Mouse (Mus musculus): ENCODE measurements around the gene Atg7. TPM values are rescaled to one million over a fixed set of nuclear protein-coding genes. Genes with fewer than 3 reads are reported as not detected.

Gene Atg7
- polyA plus RNA-seq, 1 experiment: 25.3 TPM

GRCm38 (mm10) chr6:114804866-114805265, 162.0 kb downstream of the Atg7 start:
- Histone ChIP-seq H3K27ac (ENCODE audit: insufficient read depth, low read length) (no peak overlapping the region), H3K4me3 (ENCODE audit: insufficient read depth, low read length) (no peak overlapping the region), H3K4me1 (ENCODE audit: control insufficient read depth, insufficient read depth, low read length) (no peaks in the 10 kb centered on the region)
- TF ChIP-seq CTCF (IDR thresholded peaks at IDR 0.05; ENCODE audit: extremely low read depth, insufficient read depth, low read length): no peak
- no peak for TF ChIP-seq POLR2A (IDR thresholded peaks at IDR 0.05; ENCODE audit: extremely low read depth, insufficient read depth, low read length)

GRCm38 (mm10) chr6:114805927-114806326, 163.0 kb downstream of the Atg7 start:
- TF ChIP-seq POLR2A (IDR thresholded peaks at IDR 0.05; ENCODE audit: extremely low read depth, insufficient read depth, low read length) (no peak), CTCF (IDR thresholded peaks at IDR 0.05; ENCODE audit: extremely low read depth, insufficient read depth, low read length) (no peak)
- Histone ChIP-seq H3K4me3 (ENCODE audit: insufficient read depth, low read length) (no peak overlapping the region), H3K27ac (ENCODE audit: insufficient read depth, low read length) (no peak overlapping the region), H3K4me1 (ENCODE audit: control insufficient read depth, insufficient read depth, low read length) (no peaks in the 10 kb centered on the region)

GRCm38 (mm10) chr6:114807474-114807873, 164.6 kb downstream of the Atg7 start:
- no peaks in the 10 kb centered on the region for H3K4me1 ChIP-seq (ENCODE audit: control insufficient read depth, insufficient read depth, low read length)
- no peak overlapping the region for H3K27ac ChIP-seq (ENCODE audit: insufficient read depth, low read length)
- H3K4me3 ChIP-seq (ENCODE audit: insufficient read depth, low read length): no peak overlapping the region
- TF ChIP-seq CTCF (IDR thresholded peaks at IDR 0.05; ENCODE audit: extremely low read depth, insufficient read depth, low read length) (no peak), POLR2A (IDR thresholded peaks at IDR 0.05; ENCODE audit: extremely low read depth, insufficient read depth, low read length) (no peak)

DNA sequence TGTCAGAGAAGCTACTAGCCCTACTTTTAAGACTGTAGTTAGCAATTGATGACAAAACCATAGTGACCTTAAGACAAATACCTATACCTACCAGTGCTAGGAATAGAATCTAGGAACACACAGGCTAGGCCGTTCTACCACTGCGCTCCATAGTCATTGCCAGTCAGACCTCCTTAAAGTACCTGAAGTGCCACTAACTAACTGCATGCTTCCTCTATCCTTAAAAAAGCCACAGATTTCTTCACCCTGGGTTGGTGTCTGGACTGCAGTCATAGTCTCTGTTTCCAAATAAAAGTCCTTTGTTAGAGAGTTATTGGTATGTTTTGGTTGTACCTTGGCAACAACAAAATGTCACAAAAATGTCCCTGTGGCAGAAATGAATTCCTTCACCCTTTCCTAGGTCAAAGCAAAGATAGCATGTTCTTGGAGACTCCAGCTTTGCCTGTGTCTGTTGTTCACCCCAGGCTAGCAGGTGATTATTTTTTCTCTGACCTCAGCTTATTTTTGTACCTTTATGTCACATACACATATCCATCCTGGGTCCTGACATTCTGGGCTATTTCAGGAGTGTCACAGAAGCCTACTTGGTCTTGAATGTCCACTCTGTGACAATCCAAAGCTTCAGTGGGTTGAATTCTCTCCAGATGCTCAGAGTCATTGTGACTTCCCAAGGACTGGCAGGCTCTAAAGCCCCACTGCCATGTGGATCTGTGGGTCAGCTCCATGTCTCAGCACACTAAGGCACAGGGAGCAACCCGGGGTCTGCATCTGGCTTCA, 165.9 kb downstream of the Atg7 start:
- Histone ChIP-seq H3K4me1 (ENCODE audit: control insufficient read depth, insufficient read depth, low read length) (no peaks in the 10 kb centered on the region), H3K4me3 (ENCODE audit: insufficient read depth, low read length) (no peak overlapping the region), H3K27ac (ENCODE audit: insufficient read depth, low read length) (no peak overlapping the region)
- TF ChIP-seq CTCF (IDR thresholded peaks at IDR 0.05; ENCODE audit: extremely low read depth, insufficient read depth, low read length): no peak
- no peak for TF ChIP-seq POLR2A (IDR thresholded peaks at IDR 0.05; ENCODE audit: extremely low read depth, insufficient read depth, low read length)

DNA sequence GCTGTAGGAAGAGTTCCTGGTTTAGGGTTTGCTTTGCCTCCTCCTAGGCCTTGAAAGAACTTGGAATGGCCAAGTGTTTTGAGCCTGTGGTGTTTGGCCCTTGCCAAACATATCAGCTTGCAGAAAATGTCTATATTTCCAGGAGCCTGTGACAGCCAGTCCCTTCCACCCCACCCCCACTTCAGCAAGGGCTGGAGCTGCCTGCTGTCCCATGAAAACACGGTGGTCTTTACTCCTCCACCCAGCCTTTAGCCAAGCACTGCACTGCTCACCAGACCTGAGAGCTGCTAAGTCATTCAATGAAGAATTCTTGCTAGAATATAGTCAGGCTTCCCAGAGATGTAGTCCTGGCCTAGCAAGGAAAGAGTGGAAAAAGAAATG, 166.5 kb downstream of the Atg7 start:
- H3K27ac ChIP-seq (ENCODE audit: insufficient read depth, low read length): no peak overlapping the region
- no peaks in the 10 kb centered on the region for H3K4me1 ChIP-seq (ENCODE audit: control insufficient read depth, insufficient read depth, low read length)
- TF ChIP-seq CTCF (IDR thresholded peaks at IDR 0.05; ENCODE audit: extremely low read depth, insufficient read depth, low read length): no peak
- no peak for TF ChIP-seq POLR2A (IDR thresholded peaks at IDR 0.05; ENCODE audit: extremely low read depth, insufficient read depth, low read length)
- no peak overlapping the region for H3K4me3 ChIP-seq (ENCODE audit: insufficient read depth, low read length)

DNA sequence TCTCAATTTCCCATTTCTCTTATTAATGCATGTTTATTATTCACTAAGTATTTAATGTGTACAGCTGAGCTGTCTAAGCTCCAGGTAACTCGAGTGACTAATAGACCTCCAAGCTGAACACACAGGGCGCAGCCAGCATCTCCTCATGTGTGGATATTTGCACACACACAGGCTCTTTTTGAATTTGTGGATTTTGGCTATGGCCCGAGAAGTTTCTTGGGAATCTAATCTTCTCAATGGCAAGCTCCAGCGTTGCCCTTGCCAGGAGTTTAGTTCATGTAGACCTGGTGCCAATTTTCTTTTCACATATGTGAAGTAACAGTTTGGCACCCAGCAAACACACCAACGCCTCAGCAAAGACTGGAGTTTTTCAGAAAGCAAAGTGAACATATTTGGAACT, 169.4 kb downstream of the Atg7 start:
- no peak overlapping the region for H3K4me3 ChIP-seq (ENCODE audit: insufficient read depth, low read length)
- H3K4me1 ChIP-seq (ENCODE audit: control insufficient read depth, insufficient read depth, low read length): no peaks in the 10 kb centered on the region
- TF ChIP-seq POLR2A (IDR thresholded peaks at IDR 0.05; ENCODE audit: extremely low read depth, insufficient read depth, low read length) (no peak), CTCF (IDR thresholded peaks at IDR 0.05; ENCODE audit: extremely low read depth, insufficient read depth, low read length) (no peak)
- no peak overlapping the region for H3K27ac ChIP-seq (ENCODE audit: insufficient read depth, low read length)

- H3K4me3 ChIP-seq (ENCODE audit: insufficient read depth, low read length): no peak overlapping the region
- no peak for TF ChIP-seq CTCF (IDR thresholded peaks at IDR 0.05; ENCODE audit: extremely low read depth, insufficient read depth, low read length)
- no peak for TF ChIP-seq POLR2A (IDR thresholded peaks at IDR 0.05; ENCODE audit: extremely low read depth, insufficient read depth, low read length)
- no peak overlapping the region for H3K27ac ChIP-seq (ENCODE audit: insufficient read depth, low read length)
- no peaks in the 10 kb centered on the region for H3K4me1 ChIP-seq (ENCODE audit: control insufficient read depth, insufficient read depth, low read length)
Measured at GRCm38 (mm10) chr6:114812779-114813178, 169.9 kb downstream of the Atg7 start.

- Histone ChIP-seq H3K27ac (ENCODE audit: insufficient read depth, low read length) (no peak overlapping the region), H3K4me1 (ENCODE audit: control insufficient read depth, insufficient read depth, low read length) (no peaks in the 10 kb centered on the region), H3K4me3 (ENCODE audit: insufficient read depth, low read length) (no peak overlapping the region)
- TF ChIP-seq CTCF (IDR thresholded peaks at IDR 0.05; ENCODE audit: extremely low read depth, insufficient read depth, low read length) (no peak), POLR2A (IDR thresholded peaks at IDR 0.05; ENCODE audit: extremely low read depth, insufficient read depth, low read length) (no peak)
Measured at GRCm38 (mm10) chr6:114814199-114814881, 171.4 kb downstream of the Atg7 start.

DNA sequence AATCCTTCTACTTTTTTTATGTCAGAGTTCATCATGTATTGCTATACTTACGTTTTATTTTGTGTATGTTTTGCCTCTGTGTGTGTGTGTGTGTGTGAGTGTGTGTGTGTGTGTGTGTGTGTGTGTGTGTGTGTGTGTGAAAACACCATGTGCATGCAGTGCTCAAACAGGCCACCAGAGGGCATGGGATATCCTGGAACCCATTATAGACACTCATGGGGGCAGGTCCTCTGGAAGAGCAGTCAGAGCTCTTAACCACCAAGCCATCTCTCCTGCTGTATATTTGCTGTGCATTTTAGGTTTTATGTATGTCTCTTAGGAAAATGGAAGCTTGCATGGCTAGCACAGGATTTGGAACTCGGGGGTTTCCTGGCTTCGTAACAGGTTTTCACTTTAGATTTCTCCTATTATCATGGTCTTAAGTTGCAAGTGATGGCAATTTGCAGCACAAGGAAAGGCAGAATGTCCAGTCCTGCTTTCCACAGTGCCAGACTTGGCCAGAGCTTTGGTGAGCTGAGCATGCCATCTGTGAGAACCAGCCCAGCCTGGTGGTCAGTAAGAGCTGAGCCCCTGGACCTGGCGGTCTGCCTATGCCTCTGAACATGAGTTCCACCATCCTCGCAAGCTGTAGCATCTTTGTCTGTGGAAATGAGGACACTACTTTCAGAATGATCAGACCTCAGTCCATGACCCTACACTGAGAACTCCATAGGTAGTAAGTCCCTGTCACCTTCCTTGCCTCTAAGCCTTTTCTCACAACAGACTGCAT, 172.2 kb downstream of the Atg7 start:
- no peak overlapping the region for H3K27ac ChIP-seq (ENCODE audit: insufficient read depth, low read length)
- no peak overlapping the region for H3K4me3 ChIP-seq (ENCODE audit: insufficient read depth, low read length)
- H3K4me1 ChIP-seq (ENCODE audit: control insufficient read depth, insufficient read depth, low read length): no peaks in the 10 kb centered on the region
- peak; percentile 21; the same call in 1 of the 2 replicates for TF ChIP-seq CTCF (IDR thresholded peaks at IDR 0.05; ENCODE audit: extremely low read depth, insufficient read depth, low read length)
- TF ChIP-seq POLR2A (IDR thresholded peaks at IDR 0.05; ENCODE audit: extremely low read depth, insufficient read depth, low read length): no peak

All from cortical plate, adult 2 months (tissue).